Mouse (Mus musculus): ENCODE results near the gene Mdga1.

GRCm38 (mm10) chr17:29994459-29994858 is 24.6 kb upstream of the Mdga1 start:
- no peak for TF ChIP-seq CTCF (conservative IDR thresholded peaks at IDR 0.05; ENCODE audit: low read length)
- TF ChIP-seq POU5F1 (IDR thresholded peaks at IDR 0.05; ENCODE audit: borderline replicate concordance, low read length), result no peak
